Mouse (Mus musculus): ENCODE results near the gene Ddx20. TPM values are rescaled to one million over a fixed set of nuclear protein-coding genes. Genes with fewer than 3 reads are reported as not detected.

Ddx20 gene
- polyA plus RNA-seq, 1 experiment: 100 TPM

GRCm38 (mm10) chr3:105698311-105698710 lies 10.9 kb upstream of the Ddx20 start:
- no peak overlapping the region for H3K27ac ChIP-seq (ENCODE audit: control insufficient read depth, insufficient read depth, low read depth, low read length)
- no peaks in the 10 kb centered on the region for H3K36me3 ChIP-seq (ENCODE audit: control insufficient read depth, insufficient read depth, low read length)
- no peaks in the 10 kb centered on the region; the same call in 1 of the 2 replicates for H3K4me1 ChIP-seq (ENCODE audit: control insufficient read depth, insufficient read depth, low read length)
- TF ChIP-seq CTCF (IDR thresholded peaks at IDR 0.05; ENCODE audit: control insufficient read depth, insufficient read depth, insufficient replicate concordance, low read depth, low read length): no peak
- no peak for TF ChIP-seq POLR2A (IDR thresholded peaks at IDR 0.05; ENCODE audit: control insufficient read depth, low read depth, low read length)
- H3K4me3 ChIP-seq (ENCODE audit: control insufficient read depth, low read depth, low read length): no peak overlapping the region
- H3K27me3 ChIP-seq (ENCODE audit: control insufficient read depth, insufficient read depth, low read length): no peaks in the 10 kb centered on the region

- H3K36me3 ChIP-seq (ENCODE audit: control insufficient read depth, insufficient read depth, low read length): no peaks in the 10 kb centered on the region
- H3K4me3 ChIP-seq (ENCODE audit: control insufficient read depth, low read depth, low read length): no peak overlapping the region
- H3K27me3 ChIP-seq (ENCODE audit: control insufficient read depth, insufficient read depth, low read length): no peaks in the 10 kb centered on the region
- no peaks in the 10 kb centered on the region; the same call in 1 of the 2 replicates for H3K4me1 ChIP-seq (ENCODE audit: control insufficient read depth, insufficient read depth, low read length)
- no peak for TF ChIP-seq CTCF (IDR thresholded peaks at IDR 0.05; ENCODE audit: control insufficient read depth, insufficient read depth, insufficient replicate concordance, low read depth, low read length)
- TF ChIP-seq POLR2A (IDR thresholded peaks at IDR 0.05; ENCODE audit: control insufficient read depth, low read depth, low read length): no peak
- no peak overlapping the region for H3K27ac ChIP-seq (ENCODE audit: control insufficient read depth, insufficient read depth, low read depth, low read length)
Observed at GRCm38 (mm10) chr3:105697148-105697441, 9.7 kb upstream of the Ddx20 start.

- Histone ChIP-seq H3K4me1 (ENCODE audit: control insufficient read depth, insufficient read depth, low read length) (no peaks in the 10 kb centered on the region; the same call in 1 of the 2 replicates), H3K36me3 (ENCODE audit: control insufficient read depth, insufficient read depth, low read length) (no peaks in the 10 kb centered on the region), H3K27me3 (ENCODE audit: control insufficient read depth, insufficient read depth, low read length) (no peaks in the 10 kb centered on the region), H3K4me3 (ENCODE audit: control insufficient read depth, low read depth, low read length) (no peak overlapping the region), H3K27ac (ENCODE audit: control insufficient read depth, insufficient read depth, low read depth, low read length) (peak overlapping the region; percentile 33; the same call in 1 of the 2 replicates)
- TF ChIP-seq CTCF (IDR thresholded peaks at IDR 0.05; ENCODE audit: control insufficient read depth, insufficient read depth, insufficient replicate concordance, low read depth, low read length) (no peak), POLR2A (IDR thresholded peaks at IDR 0.05; ENCODE audit: control insufficient read depth, low read depth, low read length) (no peak)
Observed at GRCm38 (mm10) chr3:105696387-105697147, 9.2 kb upstream of the Ddx20 start.

GRCm38 (mm10) chr3:105695476-105696386 lies 8.4 kb upstream of the Ddx20 start:
- no peak for TF ChIP-seq CTCF (IDR thresholded peaks at IDR 0.05; ENCODE audit: control insufficient read depth, insufficient read depth, insufficient replicate concordance, low read depth, low read length)
- TF ChIP-seq POLR2A (IDR thresholded peaks at IDR 0.05; ENCODE audit: control insufficient read depth, low read depth, low read length): no peak
- peak overlapping the region; percentile 33 for H3K27ac ChIP-seq (ENCODE audit: control insufficient read depth, insufficient read depth, low read depth, low read length)
- no peaks in the 10 kb centered on the region; the same call in 1 of the 2 replicates for H3K4me1 ChIP-seq (ENCODE audit: control insufficient read depth, insufficient read depth, low read length)
- no peaks in the 10 kb centered on the region for H3K36me3 ChIP-seq (ENCODE audit: control insufficient read depth, insufficient read depth, low read length)
- no peak overlapping the region for H3K4me3 ChIP-seq (ENCODE audit: control insufficient read depth, low read depth, low read length)
- H3K27me3 ChIP-seq (ENCODE audit: control insufficient read depth, insufficient read depth, low read length): no peaks in the 10 kb centered on the region

- no peaks in the 10 kb centered on the region for H3K27me3 ChIP-seq (ENCODE audit: control insufficient read depth, insufficient read depth, low read length)
- TF ChIP-seq POLR2A (IDR thresholded peaks at IDR 0.05; ENCODE audit: control insufficient read depth, low read depth, low read length) (no peak), CTCF (IDR thresholded peaks at IDR 0.05; ENCODE audit: control insufficient read depth, insufficient read depth, insufficient replicate concordance, low read depth, low read length) (no peak)
- H3K36me3 ChIP-seq (ENCODE audit: control insufficient read depth, insufficient read depth, low read length): no peaks in the 10 kb centered on the region
- H3K4me3 ChIP-seq (ENCODE audit: control insufficient read depth, low read depth, low read length): no peak overlapping the region
- 0 out of 2 replicates have a peak overlapping the region, but pooled peaks have one; percentile 24 for H3K27ac ChIP-seq (ENCODE audit: control insufficient read depth, insufficient read depth, low read depth, low read length)
- no peaks in the 10 kb centered on the region; the same call in 1 of the 2 replicates for H3K4me1 ChIP-seq (ENCODE audit: control insufficient read depth, insufficient read depth, low read length)
Observed at GRCm38 (mm10) chr3:105693327-105694080, 6.1 kb upstream of the Ddx20 start.

- TF ChIP-seq POLR2A (IDR thresholded peaks at IDR 0.05; ENCODE audit: control insufficient read depth, low read depth, low read length) (no peak), CTCF (IDR thresholded peaks at IDR 0.05; ENCODE audit: control insufficient read depth, insufficient read depth, insufficient replicate concordance, low read depth, low read length) (no peak)
- peaks cover 5% of the 10 kb centered on the region; the same call in 1 of the 2 replicates for H3K4me1 ChIP-seq (ENCODE audit: control insufficient read depth, insufficient read depth, low read length)
- H3K4me3 ChIP-seq (ENCODE audit: control insufficient read depth, low read depth, low read length): peak overlapping the region; percentile 69; the same call in 1 of the 2 replicates
- no peak overlapping the region for H3K27ac ChIP-seq (ENCODE audit: control insufficient read depth, insufficient read depth, low read depth, low read length)
- no peaks in the 10 kb centered on the region; the same call in 1 of the 2 replicates for H3K36me3 ChIP-seq (ENCODE audit: control insufficient read depth, insufficient read depth, low read length)
- no peaks in the 10 kb centered on the region for H3K27me3 ChIP-seq (ENCODE audit: control insufficient read depth, insufficient read depth, low read length)
Observed at GRCm38 (mm10) chr3:105688536-105688935, 1.2 kb upstream of the Ddx20 start.
